Mouse (Mus musculus): Measurements from ENCODE around the gene Cbs. TPM values are rescaled to one million over a fixed set of nuclear protein-coding genes. Genes with fewer than 3 reads are reported as not detected.

Gene Cbs
- total and polyA plus RNA-seq, 3 experiments = 0.05 TPM; not detected in 2

- Histone ChIP-seq H3K36me3 (replicated peaks) (no peaks in the 10 kb centered on the region), H3K4me1 (ENCODE audit: insufficient read depth, low read depth, low read length) (peaks cover 3% of the 10 kb centered on the region; the same call in 1 of the 2 replicates), H3K9me3 (replicated peaks) (no peaks in the 10 kb centered on the region), H3K27me3 (ENCODE audit: insufficient read depth, low read length) (peaks cover 34% of the 10 kb centered on the region), H3K4me3 (ENCODE audit: low read depth, low read length) (no peak overlapping the region)
- TF ChIP-seq POLR2AphosphoS5 (IDR thresholded peaks at IDR 0.05; ENCODE audit: insufficient replicate concordance, low read depth, low read length) = no peak
- TF ChIP-seq GATA2 (IDR thresholded peaks at IDR 0.05; ENCODE audit: borderline replicate concordance, low read depth, low read length) = no peak
- TF ChIP-seq GATA1 (IDR thresholded peaks at IDR 0.05; ENCODE audit: borderline replicate concordance, low read length) = no peak
- TF ChIP-seq CTCF (IDR thresholded peaks at IDR 0.05; ENCODE audit: low read depth, low read length) = no peak
- no peak for TF ChIP-seq TAL1 (conservative IDR thresholded peaks at IDR 0.05; ENCODE audit: low read depth, low read length)
- ATAC-seq (ENCODE audit: extremely low read depth, insufficient number of reproducible peaks, low FRiP score, poor library complexity, severe bottlenecking) = no peak
- DNase-seq (ENCODE audit: low spot score) = no peak
These were observed 980 bp upstream of the Cbs start for GRCm38 (mm10) chr17:31637866-31638570.

DNA sequence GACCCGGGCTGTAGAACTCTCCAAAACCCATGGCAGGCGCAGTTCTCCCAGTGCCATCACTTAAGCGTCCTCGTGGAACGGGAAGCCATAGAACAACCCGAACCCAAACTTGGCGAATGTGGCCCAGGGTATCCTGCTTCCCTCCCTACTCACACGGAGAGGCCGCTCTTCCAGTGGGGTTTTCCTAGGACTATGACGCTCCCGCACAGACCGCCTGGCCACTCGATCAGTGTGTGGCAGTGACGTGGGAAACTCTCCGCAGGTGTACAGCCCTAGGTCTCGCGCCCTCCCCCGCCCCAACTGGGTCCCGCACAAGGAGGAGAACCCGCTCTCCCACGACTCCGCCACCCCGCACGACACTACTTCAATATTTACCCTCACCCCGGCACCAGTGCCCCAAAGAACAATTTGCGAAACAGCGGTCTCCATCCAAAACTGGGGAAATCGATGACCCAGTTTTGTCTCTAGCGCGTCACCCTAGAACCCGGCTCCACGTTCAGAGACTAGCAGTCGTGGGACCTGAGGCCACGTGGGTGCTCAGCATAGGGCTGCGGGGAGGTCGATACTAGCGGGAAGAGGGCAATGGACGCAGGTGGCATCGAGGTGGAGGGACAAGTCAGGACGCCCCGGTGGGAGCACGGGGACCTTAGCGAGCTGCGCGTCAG is 629 bp downstream of the Cbs start:
- TF ChIP-seq CTCF (IDR thresholded peaks at IDR 0.05; ENCODE audit: low read depth, low read length) (no peak), GATA2 (IDR thresholded peaks at IDR 0.05; ENCODE audit: borderline replicate concordance, low read depth, low read length) (no peak), GATA1 (IDR thresholded peaks at IDR 0.05; ENCODE audit: borderline replicate concordance, low read length) (no peak), TAL1 (conservative IDR thresholded peaks at IDR 0.05; ENCODE audit: low read depth, low read length) (no peak), POLR2AphosphoS5 (IDR thresholded peaks at IDR 0.05; ENCODE audit: insufficient replicate concordance, low read depth, low read length) (no peak)
- ATAC-seq (ENCODE audit: extremely low read depth, insufficient number of reproducible peaks, low FRiP score, poor library complexity, severe bottlenecking) (no peak), DNase-seq (ENCODE audit: low spot score) (no peak)
- Histone ChIP-seq H3K36me3 (replicated peaks) (no peaks in the 10 kb centered on the region), H3K9me3 (replicated peaks) (no peaks in the 10 kb centered on the region), H3K27me3 (ENCODE audit: insufficient read depth, low read length) (peaks cover 37% of the 10 kb centered on the region), H3K4me1 (ENCODE audit: insufficient read depth, low read depth, low read length) (peaks cover 3% of the 10 kb centered on the region; the same call in 1 of the 2 replicates), H3K4me3 (ENCODE audit: low read depth, low read length) (no peak overlapping the region)

- Histone ChIP-seq H3K36me3 (replicated peaks) (no peaks in the 10 kb centered on the region), H3K27me3 (ENCODE audit: insufficient read depth, low read length) (peaks cover 42% of the 10 kb centered on the region), H3K4me1 (ENCODE audit: insufficient read depth, low read depth, low read length) (peaks cover 3% of the 10 kb centered on the region; the same call in 1 of the 2 replicates), H3K9me3 (replicated peaks) (no peaks in the 10 kb centered on the region), H3K4me3 (ENCODE audit: low read depth, low read length) (no peak overlapping the region)
- ATAC-seq (ENCODE audit: extremely low read depth, insufficient number of reproducible peaks, low FRiP score, poor library complexity, severe bottlenecking) = no peak
- no peak for DNase-seq (ENCODE audit: low spot score)
- no peak for TF ChIP-seq TAL1 (conservative IDR thresholded peaks at IDR 0.05; ENCODE audit: low read depth, low read length)
- TF ChIP-seq GATA2 (IDR thresholded peaks at IDR 0.05; ENCODE audit: borderline replicate concordance, low read depth, low read length) = no peak
- no peak for TF ChIP-seq POLR2AphosphoS5 (IDR thresholded peaks at IDR 0.05; ENCODE audit: insufficient replicate concordance, low read depth, low read length)
- TF ChIP-seq CTCF (IDR thresholded peaks at IDR 0.05; ENCODE audit: low read depth, low read length) = no peak
These were observed 1.3 kb downstream of the Cbs start for GRCm38 (mm10) chr17:31635781-31636180.

DNA sequence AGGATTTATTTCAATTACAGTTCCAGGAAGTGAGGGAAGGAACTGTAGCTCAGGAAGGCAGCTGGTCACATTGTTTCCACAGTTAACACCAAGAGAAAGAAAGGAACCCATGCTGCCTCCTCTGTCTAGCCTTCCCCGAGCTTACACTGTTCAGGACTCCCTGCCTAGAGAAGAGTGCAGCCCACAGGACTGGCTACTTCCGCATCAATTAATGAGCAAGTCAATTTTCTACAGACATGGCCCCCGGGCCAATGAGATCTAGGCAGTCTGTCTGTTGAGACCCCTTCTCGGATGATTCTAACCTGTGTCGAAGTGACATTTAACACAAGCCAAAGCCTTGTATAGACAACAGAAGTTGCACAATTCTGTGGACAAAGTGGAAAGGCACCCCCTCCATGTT is 2.1 kb downstream of the Cbs start:
- Histone ChIP-seq H3K27me3 (ENCODE audit: insufficient read depth, low read length) (peaks cover 42% of the 10 kb centered on the region), H3K4me3 (ENCODE audit: low read depth, low read length) (no peak overlapping the region), H3K9me3 (replicated peaks) (no peaks in the 10 kb centered on the region), H3K36me3 (replicated peaks) (no peaks in the 10 kb centered on the region), H3K4me1 (ENCODE audit: insufficient read depth, low read depth, low read length) (peaks cover 3% of the 10 kb centered on the region; the same call in 1 of the 2 replicates)
- no peak for DNase-seq (ENCODE audit: low spot score)
- ATAC-seq (ENCODE audit: extremely low read depth, insufficient number of reproducible peaks, low FRiP score, poor library complexity, severe bottlenecking) = no peak
- TF ChIP-seq CTCF (IDR thresholded peaks at IDR 0.05; ENCODE audit: low read depth, low read length) = no peak

DNA sequence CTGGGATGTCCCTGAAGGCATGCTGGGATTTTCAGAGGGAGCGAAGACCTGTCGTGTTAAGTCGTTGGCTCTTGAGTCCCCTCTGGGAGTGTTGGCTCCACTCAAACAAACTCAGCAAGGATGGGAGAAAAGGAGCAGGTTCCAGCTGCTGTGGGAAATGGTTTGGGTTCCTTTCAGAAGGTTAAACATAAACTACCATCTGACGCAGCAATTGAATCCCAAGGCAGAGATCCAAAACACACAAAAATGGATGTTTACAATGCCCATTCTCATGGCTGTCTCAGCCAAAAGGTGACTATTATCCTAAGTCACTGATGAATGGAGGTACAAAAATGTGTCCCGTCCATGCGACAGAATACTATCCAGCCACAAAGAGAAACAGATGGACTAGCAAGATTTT is 4.0 kb downstream of the Cbs start:
- Histone ChIP-seq H3K9me3 (replicated peaks) (no peaks in the 10 kb centered on the region), H3K4me1 (ENCODE audit: insufficient read depth, low read depth, low read length) (peaks cover 3% of the 10 kb centered on the region; the same call in 1 of the 2 replicates), H3K27me3 (ENCODE audit: insufficient read depth, low read length) (peaks cover 38% of the 10 kb centered on the region), H3K36me3 (replicated peaks) (no peaks in the 10 kb centered on the region), H3K4me3 (ENCODE audit: low read depth, low read length) (no peak overlapping the region)
- DNase-seq (ENCODE audit: low spot score) = no peak
- TF ChIP-seq POLR2AphosphoS5 (IDR thresholded peaks at IDR 0.05; ENCODE audit: insufficient replicate concordance, low read depth, low read length) (no peak), TAL1 (conservative IDR thresholded peaks at IDR 0.05; ENCODE audit: low read depth, low read length) (no peak), CTCF (IDR thresholded peaks at IDR 0.05; ENCODE audit: low read depth, low read length) (no peak)
- ATAC-seq (ENCODE audit: extremely low read depth, insufficient number of reproducible peaks, low FRiP score, poor library complexity, severe bottlenecking) = no peak

- TF ChIP-seq CTCF (IDR thresholded peaks at IDR 0.05; ENCODE audit: low read depth, low read length) (no peak), GATA2 (IDR thresholded peaks at IDR 0.05; ENCODE audit: borderline replicate concordance, low read depth, low read length) (no peak), TAL1 (conservative IDR thresholded peaks at IDR 0.05; ENCODE audit: low read depth, low read length) (no peak), POLR2AphosphoS5 (IDR thresholded peaks at IDR 0.05; ENCODE audit: insufficient replicate concordance, low read depth, low read length) (no peak), GATA1 (IDR thresholded peaks at IDR 0.05; ENCODE audit: borderline replicate concordance, low read length) (no peak)
- H3K4me3 ChIP-seq (ENCODE audit: low read depth, low read length) = no peak overlapping the region
- DNase-seq (ENCODE audit: low spot score) (no peak), ATAC-seq (ENCODE audit: extremely low read depth, insufficient number of reproducible peaks, low FRiP score, poor library complexity, severe bottlenecking) (no peak)
- H3K9me3 ChIP-seq (replicated peaks) = no peaks in the 10 kb centered on the region
- H3K36me3 ChIP-seq (replicated peaks) = no peaks in the 10 kb centered on the region
- peaks cover 25% of the 10 kb centered on the region for H3K27me3 ChIP-seq (ENCODE audit: insufficient read depth, low read length)
- no peaks in the 10 kb centered on the region for H3K4me1 ChIP-seq (ENCODE audit: insufficient read depth, low read depth, low read length)
These were observed 5.8 kb downstream of the Cbs start for GRCm38 (mm10) chr17:31631081-31631800.
